Mouse (Mus musculus): ENCODE measurements around the gene Elmo1.

DNA sequence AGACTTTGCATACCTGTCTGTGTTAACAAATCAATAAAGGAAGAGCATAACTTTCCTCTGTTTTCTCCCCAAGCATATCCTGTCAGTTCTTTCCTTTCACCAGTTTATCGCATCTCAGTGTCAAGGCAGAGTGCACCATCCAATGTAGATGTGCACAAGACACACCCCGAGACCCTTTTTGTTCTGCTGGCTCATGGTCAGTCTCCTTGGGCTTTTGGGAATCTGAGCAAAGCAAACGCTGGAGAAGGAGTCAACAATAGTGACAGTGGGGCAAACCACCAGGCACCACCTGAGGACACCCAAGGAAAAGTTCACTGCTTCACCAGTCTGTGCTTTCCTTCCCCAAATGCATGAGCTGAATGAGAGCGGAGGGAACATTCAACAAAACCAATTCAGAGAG is 56.5 kb downstream of the Elmo1 start:
- no peak for TF ChIP-seq POLR2A (IDR thresholded peaks at IDR 0.05; ENCODE audit: insufficient read length, low read depth)
- no peak for TF ChIP-seq USF1 (IDR thresholded peaks at IDR 0.05; ENCODE audit: low read depth)
- no peak for TF ChIP-seq MAX (IDR thresholded peaks at IDR 0.05; ENCODE audit: low read depth)
- TF ChIP-seq CEBPB (IDR thresholded peaks at IDR 0.05; ENCODE audit: insufficient read depth, poor library complexity, severe bottlenecking) = no peak
- TF ChIP-seq SRF (IDR thresholded peaks at IDR 0.05; ENCODE audit: control insufficient read depth, insufficient read length, low read depth) = no peak
- no peak for TF ChIP-seq POLR2AphosphoS2 (IDR thresholded peaks at IDR 0.05; ENCODE audit: insufficient read length, low read depth)
- TF ChIP-seq TCF12 (IDR thresholded peaks at IDR 0.05; ENCODE audit: insufficient read depth, poor library complexity, severe bottlenecking) = no peak
- TF ChIP-seq MYOG (IDR thresholded peaks at IDR 0.05; ENCODE audit: control insufficient read depth in 1 of 3, insufficient read depth in 1 of 3, insufficient read length in 2 of 3, low read depth in 2 of 3) = no peak
- TF ChIP-seq MYOD1 (IDR thresholded peaks at IDR 0.05; ENCODE audit: control insufficient read depth in 1 of 3, insufficient read length in 2 of 3, low read depth in 2 of 3) = no peak
- TF ChIP-seq E2F4 (IDR thresholded peaks at IDR 0.05; ENCODE audit: insufficient read depth) = no peak
- no peak for TF ChIP-seq TCF3 (IDR thresholded peaks at IDR 0.05; ENCODE audit: insufficient read length, low read depth)
- no peak for TF ChIP-seq REST (IDR thresholded peaks at IDR 0.05; ENCODE audit: insufficient read depth, insufficient read length)
